Mouse (Mus musculus) heart, embryonic 16.5 days (tissue): ENCODE results near the gene Traf3ip3. TPM values are rescaled to one million over a fixed set of nuclear protein-coding genes. Genes with fewer than 3 reads are reported as not detected.

ENCODE experiments used
- ATAC-seq: fragments of 200-750 bp; cut with Nextera tagmentation; replicated peaks from 2 replicates; pipeline ENCODE4 v1.8.0; 2017; ENCODE audit warnings: moderate number of reproducible peaks; ENCODE audit not compliant: insufficient read depth, low FRiP score; ENCODE audit errors: extremely low read depth
- H3K27ac ChIP-seq: fragments of 300-500 bp; sonication (generic); 2 replicates; pipeline ENCODE4 v1.5.1; 2014; ENCODE audit warnings: mild to moderate bottlenecking, low read length, control low read depth, moderate library complexity
- H3K27me3 ChIP-seq: fragments of 300-500 bp; sonication (generic); 2 replicates; pipeline ENCODE4 v1.6.1; 2014; ENCODE audit warnings: low read length, mixed read lengths; ENCODE audit not compliant: control insufficient read depth, insufficient read depth
- H3K36me3 ChIP-seq: fragments of 300-500 bp; sonication (generic); 2 replicates; pipeline ENCODE4 v1.6.1; 2014; ENCODE audit not compliant: control insufficient read depth, insufficient read depth
- H3K4me1 ChIP-seq: fragments of 300-500 bp; sonication (generic); 2 replicates; pipeline ENCODE4 v1.6.1; 2014; ENCODE audit warnings: low read length, mixed read lengths; ENCODE audit not compliant: control insufficient read depth, insufficient read depth
- H3K4me2 ChIP-seq: fragments of 300-500 bp; sonication (generic); 2 replicates; pipeline ENCODE4 v1.6.1; 2014; ENCODE audit warnings: low read depth, mild to moderate bottlenecking, control low read depth, low read length
- H3K4me3 ChIP-seq: fragments of 300-500 bp; sonication (generic); 2 replicates; pipeline ENCODE4 v1.5.1; 2014; ENCODE audit warnings: mild to moderate bottlenecking, control low read depth, low read length
- H3K9ac ChIP-seq: fragments of 300-500 bp; sonication (generic); 2 replicates; pipeline ENCODE4 v1.6.1; 2014; ENCODE audit warnings: low read length, control low read depth
- H3K9me3 ChIP-seq: fragments of 300-500 bp; sonication (generic); replicated peaks from 2 replicates; pipeline ENCODE4 v1.6.1; 2016; ENCODE audit warnings: low read length; ENCODE audit not compliant: control insufficient read depth
- WGBS: fragments of 180-500 bp; shearing (Covaris S2); extraction: QIAGEN DNeasy Blood & Tissue Kit; methylation state at CpG from one replicate; pipeline ENCODE4 v1.1.7; 2014; 5-methylcytosine and 5-hydroxymethylcytosine counted together
- polyA plus RNA-seq: library from polyadenylated mRNA; unstranded; fragments of >200 nt; fragmentation: Nextera tagmentation; extraction: Ambion mirVana; gene quantifications from 2 replicates; pipeline ENCODE4 v1.2.1, GENCODE M21; 2015

Traf3ip3 gene
- polyA plus RNA-seq, 1 experiment from 2014 or later, result 13.3 TPM

DNA sequence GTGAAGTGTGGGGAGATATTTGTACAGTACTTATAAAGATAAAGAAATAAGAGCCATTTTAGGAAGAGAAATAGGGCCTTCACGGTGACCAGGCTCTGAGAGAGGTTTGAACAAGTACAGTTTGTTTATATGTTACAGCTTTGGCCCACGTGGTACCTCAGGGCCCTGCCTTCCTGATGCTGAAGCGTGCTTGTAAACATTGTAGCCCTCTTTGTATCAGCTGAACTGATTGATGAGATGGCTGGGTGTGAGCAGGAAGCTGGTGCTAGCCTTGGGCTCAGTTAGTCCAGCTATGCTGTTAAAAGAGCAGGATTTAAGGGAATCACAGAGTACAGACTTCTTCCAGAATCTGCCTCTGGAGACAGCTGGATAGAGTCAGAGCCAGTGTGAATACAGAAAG is 42.3 kb downstream of the Traf3ip3 start:
- H3K4me2 ChIP-seq, result no peak overlapping the region
- H3K4me1 ChIP-seq, result peaks cover 10% of the 10 kb centered on the region
- no peaks in the 10 kb centered on the region for H3K9me3 ChIP-seq
- no peak overlapping the region for H3K4me3 ChIP-seq
- H3K27me3 ChIP-seq, result no peaks in the 10 kb centered on the region
- WGBS, result 39% methylated on average over 3 of the region's 3 CpGs
- no peaks in the 10 kb centered on the region for H3K36me3 ChIP-seq
- no peak overlapping the region for H3K27ac ChIP-seq
- ATAC-seq, result no peak
- H3K9ac ChIP-seq, result no peak overlapping the region

DNA sequence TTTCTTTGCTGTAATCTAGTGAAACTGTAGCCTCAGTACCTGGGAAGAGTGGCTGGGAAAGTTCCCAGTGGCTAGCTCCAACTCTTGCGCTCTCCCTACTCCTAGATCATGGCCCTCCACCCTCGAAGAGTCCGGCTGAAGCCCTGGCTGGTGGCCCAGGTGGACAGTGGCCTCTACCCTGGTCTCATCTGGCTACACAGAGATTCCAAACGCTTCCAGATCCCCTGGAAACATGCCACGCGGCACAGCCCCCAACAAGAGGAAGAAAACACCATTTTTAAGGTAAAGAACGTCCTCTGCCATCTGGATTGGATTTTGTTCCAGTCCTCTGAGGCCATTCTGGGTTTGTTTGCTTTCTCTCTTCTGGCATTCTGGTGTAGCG is 44.4 kb downstream of the Traf3ip3 start:
- H3K9ac ChIP-seq, result no peak overlapping the region
- no peak overlapping the region for H3K4me3 ChIP-seq
- H3K9me3 ChIP-seq, result no peaks in the 10 kb centered on the region
- no peaks in the 10 kb centered on the region for H3K36me3 ChIP-seq
- WGBS, result 68% methylated on average over 8 of the region's 8 CpGs
- peak overlapping the region; percentile 15; the same call in 1 of the 2 replicates for H3K27ac ChIP-seq
- H3K27me3 ChIP-seq, result peaks cover 3% of the 10 kb centered on the region; the same call in 1 of the 2 replicates
- ATAC-seq, result no peak
- no peak overlapping the region for H3K4me2 ChIP-seq
- H3K4me1 ChIP-seq, result peaks cover 17% of the 10 kb centered on the region

DNA sequence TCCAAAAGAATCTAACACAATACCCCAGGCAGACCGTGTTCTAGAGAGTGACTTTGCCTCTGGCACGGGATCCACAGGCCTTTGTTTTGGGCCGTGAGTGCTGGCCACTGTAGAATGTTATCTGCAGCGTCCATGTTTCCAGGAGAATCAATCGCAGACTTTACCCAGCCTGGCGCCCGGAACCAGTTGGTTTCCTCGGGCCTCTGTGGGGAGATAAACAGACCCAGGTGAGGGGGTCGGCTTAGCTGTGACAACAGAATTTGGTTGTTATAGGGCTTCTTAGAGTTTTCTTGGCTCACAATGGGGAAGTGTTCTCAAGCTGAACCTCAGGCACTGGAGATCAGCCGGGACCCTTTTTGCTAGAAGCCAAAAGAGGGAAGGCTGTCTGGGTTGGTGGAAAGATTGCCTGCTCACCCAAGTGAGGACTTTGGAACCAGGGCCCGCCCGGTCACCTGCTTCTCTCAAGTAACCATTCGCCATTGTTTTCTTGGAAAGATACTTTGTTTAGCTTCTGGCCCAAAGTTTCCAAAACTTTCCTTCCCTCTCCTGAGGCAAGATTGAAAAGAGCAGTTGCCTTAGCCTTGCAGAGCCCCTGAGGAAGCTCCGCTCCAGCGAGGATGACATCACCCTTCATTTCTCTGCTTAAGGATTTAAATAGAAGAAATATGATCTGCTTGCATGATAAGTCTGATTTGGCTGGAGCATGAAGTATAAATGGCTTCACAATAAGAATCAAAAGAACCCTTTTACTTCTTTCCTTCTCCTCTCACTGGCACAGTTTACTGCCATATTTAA is 45.0 kb downstream of the Traf3ip3 start:
- ATAC-seq, result no peak
- Histone ChIP-seq H3K4me3 (no peak overlapping the region), H3K9me3 (no peaks in the 10 kb centered on the region), H3K27ac (peak overlapping the region; percentile 35; the same call in 1 of the 2 replicates), H3K27me3 (peaks cover 3% of the 10 kb centered on the region; the same call in 1 of the 2 replicates), H3K36me3 (no peaks in the 10 kb centered on the region), H3K4me1 (peaks cover 17% of the 10 kb centered on the region), H3K4me2 (no peak overlapping the region), H3K9ac (no peak overlapping the region)
- WGBS, result 52% methylated on average over 15 of the region's 15 CpGs

DNA sequence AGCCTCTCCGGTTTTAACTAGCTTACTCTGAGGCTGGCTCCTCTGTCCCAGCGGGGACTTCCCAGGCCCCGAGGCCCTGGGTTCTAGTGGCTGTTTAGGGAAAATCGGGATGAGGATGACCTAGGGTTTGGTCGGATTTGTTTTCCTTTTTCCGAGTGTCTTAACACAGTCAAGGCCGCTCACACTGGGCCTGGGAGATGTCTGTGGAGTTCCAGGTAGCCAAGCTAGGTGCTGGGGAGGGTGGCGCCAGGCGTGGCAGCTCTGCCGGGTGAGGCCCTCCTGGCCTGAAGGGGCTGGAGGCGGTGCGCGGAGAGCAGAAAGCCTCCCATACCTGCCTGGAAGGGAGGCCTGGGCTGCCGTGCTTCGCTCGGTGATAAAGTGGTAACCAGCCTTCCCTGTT is 47.9 kb downstream of the Traf3ip3 start:
- no peaks in the 10 kb centered on the region for H3K9me3 ChIP-seq
- ATAC-seq, result no peak
- H3K4me2 ChIP-seq, result peak overlapping the region; percentile 80
- H3K27me3 ChIP-seq, result peaks cover 3% of the 10 kb centered on the region; the same call in 1 of the 2 replicates
- H3K27ac ChIP-seq, result no peak overlapping the region
- 38% methylated on average over 16 of the region's 16 CpGs for WGBS
- no peaks in the 10 kb centered on the region for H3K36me3 ChIP-seq
- peak overlapping the region; percentile 52 for H3K4me3 ChIP-seq
- peak overlapping the region; percentile 64 for H3K9ac ChIP-seq
- peaks cover 14% of the 10 kb centered on the region for H3K4me1 ChIP-seq

DNA sequence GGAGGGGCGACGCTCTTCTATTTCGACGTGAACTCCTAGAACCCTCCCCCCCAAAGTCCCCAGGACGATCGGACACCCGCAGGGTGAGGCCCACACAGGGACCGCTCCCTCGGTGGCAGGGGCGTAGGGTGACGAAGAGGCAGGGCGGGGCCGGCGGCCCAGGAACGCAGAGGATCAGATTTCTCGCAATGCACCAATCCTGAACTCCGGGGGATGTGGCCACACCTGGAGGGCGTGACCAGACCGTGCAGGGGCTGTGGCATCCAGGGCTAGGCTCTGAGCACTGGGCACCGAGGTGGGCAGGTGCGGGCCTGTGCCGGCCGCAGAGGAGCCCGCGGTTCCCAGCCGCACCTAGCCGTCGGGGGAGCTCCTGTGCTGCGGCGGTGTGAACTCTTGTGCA is 48.6 kb downstream of the Traf3ip3 start, which contains the start of gene Irf6:
Gene Irf6 (plus strand): TSS at position 240 of the 400 bp plus-strand sequence.
- Histone ChIP-seq H3K9ac (peak within 1 kb of the TSS; percentile 64), H3K4me3 (peak within 1 kb of the TSS; percentile 52), H3K4me2 (peak within 1 kb of the TSS; percentile 80), H3K27me3 (peaks cover 3% of the 10 kb centered on the region; the same call in 1 of the 2 replicates), H3K4me1 (peaks cover 14% of the 10 kb centered on the region), H3K9me3 (no peaks in the 10 kb centered on the region), H3K36me3 (no peaks in the 10 kb centered on the region), H3K27ac (no peak within 1 kb of the TSS)
- peak; percentile 87 for ATAC-seq
- WGBS, result 1% methylated on average over 30 of the region's 30 CpGs

DNA sequence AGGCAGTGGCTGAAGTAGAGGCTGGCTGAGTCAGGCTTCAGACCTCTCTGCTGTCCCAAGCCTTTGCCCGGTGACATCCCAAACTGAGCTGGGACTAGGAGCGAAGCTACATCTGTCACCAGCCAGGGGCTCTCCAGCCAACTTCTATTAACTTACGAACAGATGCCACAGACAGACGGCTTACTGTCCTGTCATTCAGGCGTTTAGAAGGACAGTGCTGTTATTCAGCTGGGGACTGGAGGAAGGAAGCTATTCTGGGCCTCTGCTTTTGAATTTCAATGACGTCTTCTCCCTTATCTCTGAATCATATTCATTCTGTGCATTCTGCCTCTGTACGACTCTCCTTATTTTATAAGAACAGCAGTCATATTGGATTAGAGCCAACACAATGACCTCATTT is 50.4 kb downstream of the Traf3ip3 start:
- Histone ChIP-seq H3K9ac (no peak overlapping the region), H3K4me2 (no peak overlapping the region), H3K27me3 (peaks cover 3% of the 10 kb centered on the region; the same call in 1 of the 2 replicates)

DNA sequence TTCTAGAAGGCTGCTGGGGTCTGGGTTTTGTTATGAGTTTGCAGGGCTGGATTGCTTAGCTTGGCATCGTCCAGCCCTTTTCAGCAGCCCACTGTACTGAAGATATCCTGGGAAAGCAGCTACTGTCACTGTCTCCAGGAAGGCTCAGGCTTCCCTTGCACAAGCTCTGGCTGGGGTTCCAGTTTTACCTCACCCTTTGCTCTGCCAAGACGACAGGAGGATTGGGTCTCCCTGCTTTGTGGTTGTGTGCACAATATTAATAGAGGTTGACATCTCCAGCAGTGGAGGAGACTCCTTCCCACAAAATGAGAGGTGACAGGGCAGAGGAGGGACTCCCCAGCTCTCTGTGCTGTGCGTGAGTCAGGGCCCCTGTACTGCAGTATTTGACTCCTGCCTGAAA is 52.3 kb downstream of the Traf3ip3 start:
- WGBS, result 52% methylated on average over 3 of the region's 3 CpGs
- H3K4me1 ChIP-seq, result peaks cover 12% of the 10 kb centered on the region
- H3K9me3 ChIP-seq, result no peaks in the 10 kb centered on the region
- H3K9ac ChIP-seq, result no peak overlapping the region
- 0 out of 2 replicates have a peak, but pooled peaks have one; percentile 8 for ATAC-seq
- H3K27me3 ChIP-seq, result peaks cover 3% of the 10 kb centered on the region; the same call in 1 of the 2 replicates
- no peak overlapping the region for H3K27ac ChIP-seq
- H3K36me3 ChIP-seq, result no peaks in the 10 kb centered on the region
- no peak overlapping the region for H3K4me3 ChIP-seq
- H3K4me2 ChIP-seq, result no peak overlapping the region

More for the DNA sequence above, 50.4 kb downstream of the Traf3ip3 start:
- ATAC-seq, result no peak
- Histone ChIP-seq H3K9me3 (no peaks in the 10 kb centered on the region), H3K36me3 (no peaks in the 10 kb centered on the region), H3K4me3 (no peak overlapping the region), H3K4me1 (peaks cover 12% of the 10 kb centered on the region), H3K27ac (no peak overlapping the region)
- 19% methylated on average over 7 of the region's 7 CpGs for WGBS

DNA sequence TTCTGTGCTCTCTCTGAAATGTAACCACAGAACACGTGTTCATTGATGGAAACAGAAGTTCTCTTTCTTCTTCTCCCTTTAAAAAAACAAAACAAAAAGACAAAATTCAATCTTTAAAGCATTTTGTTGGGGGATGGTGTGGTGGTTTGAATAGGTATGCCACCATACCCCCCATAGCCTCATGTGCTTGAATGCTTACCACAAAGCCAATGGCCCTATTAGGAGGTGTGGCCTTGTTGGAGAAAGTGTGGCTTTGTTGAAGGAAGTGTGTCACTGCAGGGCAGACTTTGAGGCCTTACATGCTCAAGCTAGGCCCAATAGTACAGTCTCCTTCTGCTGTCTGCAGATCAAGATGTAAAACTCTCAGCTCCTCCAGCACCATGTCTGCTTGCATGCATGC is 55.1 kb downstream of the Traf3ip3 start:
- Histone ChIP-seq H3K36me3 (no peaks in the 10 kb centered on the region), H3K9me3 (no peaks in the 10 kb centered on the region), H3K4me2 (no peak overlapping the region), H3K27me3 (no peaks in the 10 kb centered on the region), H3K9ac (no peak overlapping the region), H3K27ac (no peak overlapping the region), H3K4me3 (no peak overlapping the region), H3K4me1 (peaks cover 4% of the 10 kb centered on the region)
- WGBS, result 78% methylated on average over 1 of the region's 1 CpGs
- no peak for ATAC-seq

DNA sequence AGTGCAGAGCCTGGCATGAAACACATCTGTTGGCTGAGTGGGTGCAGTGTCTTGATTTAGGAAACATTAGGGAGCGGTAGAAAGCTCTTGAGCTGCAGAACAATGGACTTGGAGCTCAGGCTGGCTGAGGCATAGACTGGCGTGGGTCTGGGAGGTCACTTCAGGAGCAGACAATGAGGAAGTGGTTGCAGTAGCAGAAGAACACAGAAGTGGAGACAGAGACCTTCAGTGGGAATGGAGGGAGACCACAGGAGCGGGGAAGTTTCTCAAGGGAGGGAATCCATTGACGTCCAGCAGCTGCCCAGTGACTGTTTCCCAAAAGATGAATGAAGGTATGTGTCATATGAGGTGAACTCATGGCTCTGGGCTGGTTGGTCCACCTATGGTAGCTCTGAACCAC is 56.4 kb downstream of the Traf3ip3 start:
- no peak overlapping the region for H3K4me3 ChIP-seq
- H3K9me3 ChIP-seq, result no peaks in the 10 kb centered on the region
- H3K9ac ChIP-seq, result no peak overlapping the region
- WGBS, result 61% methylated on average over 4 of the region's 4 CpGs
- no peaks in the 10 kb centered on the region for H3K4me1 ChIP-seq
- no peak overlapping the region for H3K27ac ChIP-seq
- ATAC-seq, result no peak
- no peaks in the 10 kb centered on the region for H3K36me3 ChIP-seq
- no peak overlapping the region for H3K4me2 ChIP-seq
- H3K27me3 ChIP-seq, result no peaks in the 10 kb centered on the region
